Mouse (Mus musculus): ENCODE results near the gene Elane. TPM values are rescaled to one million over a fixed set of nuclear protein-coding genes. Genes with fewer than 3 reads are reported as not detected.

Gene Elane
- polyA plus RNA-seq, 1 experiment, result 33.0 TPM

DNA sequence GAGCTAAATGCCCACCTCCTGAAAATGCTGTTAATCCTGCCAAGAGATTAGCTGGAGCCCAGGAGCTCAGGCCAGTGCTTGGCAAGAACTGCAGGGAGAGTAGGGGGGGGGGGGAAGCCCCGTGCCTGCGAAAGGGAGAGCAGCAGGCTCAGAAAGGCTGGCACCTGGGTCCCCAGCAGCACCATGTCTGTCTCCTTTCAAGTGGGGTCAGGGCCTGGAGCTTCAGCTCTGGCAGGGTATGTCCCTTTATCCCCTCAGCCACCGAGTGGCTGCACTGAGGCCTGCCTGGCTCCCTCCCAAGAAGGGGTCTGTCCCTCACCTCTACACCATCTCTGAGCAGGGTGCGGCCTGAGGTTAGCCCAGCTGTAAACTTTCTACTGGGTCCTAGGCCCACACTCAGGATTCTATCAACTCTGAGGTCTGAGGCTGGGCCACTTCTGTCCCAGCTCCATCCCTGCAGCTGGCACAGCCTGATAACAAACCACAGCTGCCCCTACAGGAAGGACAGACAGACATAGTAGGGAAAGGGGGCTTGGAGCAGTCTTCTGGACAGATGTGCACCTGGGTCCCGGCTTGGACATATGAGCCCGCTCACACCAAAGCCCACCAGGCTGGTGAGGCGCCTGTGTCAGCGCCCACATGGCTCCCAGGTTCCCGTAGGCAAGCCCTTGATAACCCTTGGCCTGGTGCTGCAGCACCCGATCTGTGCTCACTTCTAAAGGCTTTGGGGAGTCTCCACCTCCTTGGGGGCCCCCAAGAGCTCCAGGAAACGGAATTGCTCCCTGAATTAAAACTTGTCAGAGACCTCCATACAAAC is 28.3 kb downstream of the Elane start:
- WGBS, result 58% methylated on average over 11 of the region's 11 CpGs
- no peaks in the 10 kb centered on the region for H3K27me3 ChIP-seq (ENCODE audit: control insufficient read depth, insufficient read depth, low read length)
- no peak for DNase-seq (ENCODE audit: low read depth in 1 of 2, low spot score in 2 of 2)
- H3K27ac ChIP-seq (ENCODE audit: insufficient read depth, low read length), result no peak overlapping the region
- peaks cover 14% of the 10 kb centered on the region; the same call in 1 of the 2 replicates for H3K4me1 ChIP-seq (ENCODE audit: control insufficient read depth, insufficient read depth, insufficient read length)
- H3K36me3 ChIP-seq (ENCODE audit: control insufficient read depth, insufficient read depth, low read length), result peaks cover 2% of the 10 kb centered on the region; the same call in 1 of the 2 replicates
- no peak overlapping the region for H3K4me3 ChIP-seq (ENCODE audit: extremely low read depth, insufficient read depth, insufficient read length)
- TF ChIP-seq POLR2A (IDR thresholded peaks at IDR 0.05; ENCODE audit: low read depth, low read length), result no peak
- TF ChIP-seq CTCF (IDR thresholded peaks at IDR 0.05; ENCODE audit: extremely low read depth, insufficient read depth, insufficient read length, insufficient replicate concordance), result no peak

DNA sequence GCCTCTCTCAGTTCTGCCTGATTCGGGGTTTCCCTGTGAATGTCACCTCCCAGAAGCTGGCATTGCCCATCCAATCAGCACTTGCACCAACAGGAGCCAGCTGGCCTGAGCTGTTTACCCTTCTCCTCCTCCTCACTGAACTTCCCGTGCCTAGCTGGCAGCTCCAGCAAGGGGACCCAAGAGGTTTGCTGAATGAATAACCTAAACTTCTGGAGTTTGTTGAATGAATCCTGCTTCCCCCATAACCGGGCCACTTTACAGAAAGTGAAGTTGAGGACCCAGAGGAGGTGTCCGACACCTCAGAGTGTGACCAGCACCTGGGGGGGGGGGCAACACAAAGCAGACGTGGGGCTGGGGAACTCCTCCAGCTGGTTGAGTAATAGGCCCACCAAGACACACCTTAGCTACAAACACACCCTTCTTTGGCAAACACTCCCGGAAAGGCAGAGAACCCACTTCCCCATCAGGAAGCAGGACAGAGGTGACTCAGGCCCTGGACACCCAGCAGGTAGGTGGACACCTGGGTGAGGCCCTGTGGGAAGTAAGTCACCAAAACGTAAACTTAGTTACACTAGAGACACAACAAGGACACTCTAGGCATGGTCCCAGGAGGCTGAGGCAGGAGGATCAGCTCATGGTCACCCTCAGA is 29.0 kb downstream of the Elane start:
- no peaks in the 10 kb centered on the region for H3K27me3 ChIP-seq (ENCODE audit: control insufficient read depth, insufficient read depth, low read length)
- H3K4me1 ChIP-seq (ENCODE audit: control insufficient read depth, insufficient read depth, insufficient read length), result peaks cover 12% of the 10 kb centered on the region; the same call in 1 of the 2 replicates
- TF ChIP-seq CTCF (IDR thresholded peaks at IDR 0.05; ENCODE audit: extremely low read depth, insufficient read depth, insufficient read length, insufficient replicate concordance) (no peak), POLR2A (IDR thresholded peaks at IDR 0.05; ENCODE audit: low read depth, low read length) (no peak)
- DNase-seq (ENCODE audit: low read depth in 1 of 2, low spot score in 2 of 2), result no peak
- 45% methylated on average over 7 of the region's 7 CpGs for WGBS
- no peak overlapping the region for H3K27ac ChIP-seq (ENCODE audit: insufficient read depth, low read length)
- H3K36me3 ChIP-seq (ENCODE audit: control insufficient read depth, insufficient read depth, low read length), result peaks cover 2% of the 10 kb centered on the region; the same call in 1 of the 2 replicates
- no peak overlapping the region for H3K4me3 ChIP-seq (ENCODE audit: extremely low read depth, insufficient read depth, insufficient read length)

DNA sequence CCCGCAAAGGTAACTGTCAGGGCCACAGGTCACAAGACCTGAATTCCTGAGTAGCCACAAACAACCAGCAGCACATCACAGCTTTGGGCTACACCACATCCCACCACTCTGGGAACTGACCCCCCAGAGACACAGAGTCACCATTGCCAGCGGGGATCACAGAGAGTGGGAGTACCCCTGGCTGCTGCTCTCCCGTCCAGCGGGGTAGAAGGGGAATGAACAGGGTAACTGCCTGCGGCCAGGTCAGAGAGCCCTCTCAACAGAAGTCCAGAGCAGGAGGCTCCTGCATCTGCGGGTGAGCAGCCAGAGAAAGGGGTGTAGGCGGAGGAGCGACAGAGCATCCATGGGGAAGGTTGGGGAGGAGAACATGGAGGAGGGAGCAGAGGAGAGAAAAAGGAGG is 30.0 kb downstream of the Elane start:
- no peak overlapping the region for H3K27ac ChIP-seq (ENCODE audit: insufficient read depth, low read length)
- 0 out of 2 replicates have a peak, but pooled peaks cover 4% of the 10 kb centered on the region for H3K27me3 ChIP-seq (ENCODE audit: control insufficient read depth, insufficient read depth, low read length)
- WGBS, result 27% methylated on average over 8 of the region's 8 CpGs
- peak overlapping the region; percentile 95 for H3K4me3 ChIP-seq (ENCODE audit: extremely low read depth, insufficient read depth, insufficient read length)
- peaks cover 18% of the 10 kb centered on the region; the same call in 1 of the 2 replicates for H3K4me1 ChIP-seq (ENCODE audit: control insufficient read depth, insufficient read depth, insufficient read length)
- TF ChIP-seq CTCF (IDR thresholded peaks at IDR 0.05; ENCODE audit: extremely low read depth, insufficient read depth, insufficient read length, insufficient replicate concordance) (no peak), POLR2A (IDR thresholded peaks at IDR 0.05; ENCODE audit: low read depth, low read length) (no peak)
- H3K36me3 ChIP-seq (ENCODE audit: control insufficient read depth, insufficient read depth, low read length), result no peaks in the 10 kb centered on the region
- DNase-seq (ENCODE audit: low read depth in 1 of 2, low spot score in 2 of 2), result no peak

DNA sequence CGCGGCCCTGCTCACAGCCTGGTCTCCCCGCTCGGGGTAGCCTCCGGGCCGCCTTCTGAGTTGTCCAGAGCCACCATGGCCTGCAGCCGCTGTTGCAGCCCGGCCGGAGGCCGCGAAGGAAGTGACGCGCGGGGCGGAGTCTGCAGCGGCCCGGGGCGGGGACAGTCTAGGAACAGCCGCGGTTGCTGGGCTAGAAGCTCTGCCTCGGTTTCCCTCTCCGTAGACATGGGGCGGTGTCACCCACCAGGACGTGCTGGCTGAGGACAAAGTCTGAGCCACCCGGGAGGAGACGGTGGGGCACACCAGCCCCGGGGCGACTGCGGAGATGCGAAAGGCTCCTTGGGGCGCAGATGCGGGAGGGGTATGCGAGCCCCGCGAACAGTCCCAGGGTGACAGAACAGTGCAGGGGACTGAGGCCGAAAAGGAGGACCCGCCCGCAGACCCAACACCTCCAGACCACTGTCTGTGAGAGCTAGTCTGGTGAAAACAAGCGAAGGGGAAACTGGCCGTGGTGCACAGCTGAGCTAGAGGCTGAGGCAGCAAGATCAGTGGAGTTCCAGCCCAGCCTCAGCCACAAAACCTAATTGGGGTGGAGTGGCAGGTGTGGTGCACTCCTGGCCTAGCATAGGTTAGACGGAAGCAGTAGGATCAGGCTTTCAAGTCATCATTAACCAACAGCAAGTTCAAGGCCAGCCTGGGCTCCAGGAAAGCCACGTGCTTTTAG is 30.9 kb downstream of the Elane start, which contains the start of gene Kiss1r:
TSS of gene Kiss1r (plus strand) at position 164 of the 724 bp plus-strand sequence.
- H3K4me1 ChIP-seq (ENCODE audit: control insufficient read depth, insufficient read depth, insufficient read length), result peaks cover 21% of the 10 kb centered on the region
- TF ChIP-seq POLR2A (IDR thresholded peaks at IDR 0.05; ENCODE audit: low read depth, low read length), result peak; percentile 81
- no peak for TF ChIP-seq CTCF (IDR thresholded peaks at IDR 0.05; ENCODE audit: extremely low read depth, insufficient read depth, insufficient read length, insufficient replicate concordance)
- H3K27ac ChIP-seq (ENCODE audit: insufficient read depth, low read length), result peak within 1 kb of the TSS; percentile 65
- peak in 1 of 2 experiments; percentile 85 for DNase-seq (ENCODE audit: low read depth in 1 of 2, low spot score in 2 of 2)
- peaks cover 9% of the 10 kb centered on the region; the same call in 1 of the 2 replicates for H3K27me3 ChIP-seq (ENCODE audit: control insufficient read depth, insufficient read depth, low read length)
- H3K4me3 ChIP-seq (ENCODE audit: extremely low read depth, insufficient read depth, insufficient read length), result peak within 1 kb of the TSS; percentile 95
- H3K36me3 ChIP-seq (ENCODE audit: control insufficient read depth, insufficient read depth, low read length), result no peaks in the 10 kb centered on the region
- WGBS, result 2% methylated on average over 41 of the region's 42 CpGs

DNA sequence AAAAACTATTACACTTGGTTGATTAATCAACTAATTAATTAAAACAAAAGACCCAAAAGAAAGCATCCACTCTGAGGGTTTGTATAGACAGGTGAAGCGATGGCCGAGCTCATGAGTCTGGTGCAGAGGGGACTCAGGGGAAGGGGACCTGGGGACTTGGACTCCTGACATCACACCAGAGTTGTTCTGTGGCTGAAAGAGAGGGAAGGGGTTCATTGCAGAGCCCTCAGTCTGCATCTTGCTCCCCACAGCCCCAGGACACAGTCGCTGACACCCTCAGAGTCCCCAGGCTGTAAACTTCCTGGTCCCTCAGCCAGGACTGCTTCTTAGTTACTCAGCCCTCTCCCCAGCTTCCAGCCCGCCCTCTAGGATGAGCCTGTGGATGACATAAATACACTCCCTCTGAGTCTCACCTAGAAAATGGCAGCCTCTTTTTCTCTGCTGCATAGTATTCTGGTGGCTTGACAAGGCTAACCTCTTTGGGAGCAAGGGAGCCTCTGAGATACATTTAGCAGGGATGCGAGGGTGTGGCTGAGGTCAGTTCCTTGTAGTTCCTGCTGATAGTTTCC is 31.6 kb downstream of the Elane start:
- H3K27me3 ChIP-seq (ENCODE audit: control insufficient read depth, insufficient read depth, low read length), result peaks cover 9% of the 10 kb centered on the region; the same call in 1 of the 2 replicates
- no peaks in the 10 kb centered on the region for H3K36me3 ChIP-seq (ENCODE audit: control insufficient read depth, insufficient read depth, low read length)
- DNase-seq (ENCODE audit: low read depth in 1 of 2, low spot score in 2 of 2), result no peak
- TF ChIP-seq CTCF (IDR thresholded peaks at IDR 0.05; ENCODE audit: extremely low read depth, insufficient read depth, insufficient read length, insufficient replicate concordance) (no peak), POLR2A (IDR thresholded peaks at IDR 0.05; ENCODE audit: low read depth, low read length) (no peak)
- H3K27ac ChIP-seq (ENCODE audit: insufficient read depth, low read length), result no peak overlapping the region
- H3K4me3 ChIP-seq (ENCODE audit: extremely low read depth, insufficient read depth, insufficient read length), result no peak overlapping the region
- WGBS, result 82% methylated on average over 5 of the region's 5 CpGs
- H3K4me1 ChIP-seq (ENCODE audit: control insufficient read depth, insufficient read depth, insufficient read length), result peaks cover 21% of the 10 kb centered on the region
